ENCODE assay signal across 29 mouse cellular contexts in the genomic region with DNA sequence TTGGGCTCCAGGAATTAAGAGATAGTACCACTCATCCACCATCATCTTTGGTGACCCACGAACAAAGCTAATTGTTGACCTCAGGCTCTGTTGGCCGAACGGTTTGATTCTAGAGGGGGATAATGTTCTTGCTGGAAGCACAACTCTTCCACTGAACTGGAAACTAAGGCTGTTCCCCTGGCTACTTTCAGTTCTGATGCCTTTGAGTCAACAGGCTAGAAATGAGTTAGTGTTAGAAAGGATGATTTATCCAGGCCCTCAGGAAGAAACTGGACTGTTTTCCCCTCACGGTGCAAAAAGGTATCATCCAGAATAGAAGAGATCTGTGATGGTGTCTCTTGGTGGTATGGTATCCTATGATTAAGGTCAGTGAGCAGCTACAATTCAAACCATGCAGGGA.
"Had no signal": no experiment of that assay in that cellular context is flagged by ENCODE, and none has a peak within 500 bp of the region (broad histone marks: within the 10 kb centered on the region; RNA-seq: fewer than 3 reads in every experiment).

No protein-coding gene starts in this region.

- H3K4me3 ChIP-seq: embryonic facial prominence, embryonic 10.5 days; embryonic facial prominence, embryonic 12.5 days; embryonic facial prominence, embryonic 13.5 days; embryonic facial prominence, embryonic 15.5 days; erythroblast, embryonic 14.5 days; forebrain, embryonic 10.5 days; forebrain, embryonic 12.5 days; forebrain, embryonic 13.5 days; forebrain, embryonic 15.5 days; gastrocnemius, adult 2 months; heart, adult 2 months had no signal

- ATAC-seq: forebrain, embryonic 13.5 days; forebrain, embryonic 14.5 days; forebrain, embryonic 15.5 days; forebrain, embryonic 16.5 days; forebrain, postnatal 0 days had no signal

- H3K9me3 ChIP-seq: embryonic facial prominence, embryonic 10.5 days; embryonic facial prominence, embryonic 12.5 days; embryonic facial prominence, embryonic 13.5 days; embryonic facial prominence, embryonic 15.5 days; forebrain, embryonic 10.5 days; forebrain, embryonic 12.5 days; forebrain, embryonic 13.5 days; forebrain, embryonic 15.5 days had no signal

- DNase-seq: cerebellum, adult 2 months; cerebellum, adult 8-10 months; cerebellum, adult 9-10 months; cerebellum, adult 9-11 months; cerebellum, postnatal 10 days; cerebellum, postnatal 14 days; cerebellum, postnatal 25 days; cerebellum, postnatal 36 days; embryo, embryonic 11 days; forebrain, postnatal 0 days; gastrocnemius, adult 2 months; gastrocnemius, postnatal 10 days; gastrocnemius, postnatal 14 days; gastrocnemius, postnatal 25 days; gastrocnemius, postnatal 36 days; heart, adult 11 months; heart, adult 18-20 months; heart, adult 2 months had no signal

- H3K9ac ChIP-seq: embryonic facial prominence, embryonic 12.5 days; embryonic facial prominence, embryonic 13.5 days; embryonic facial prominence, embryonic 15.5 days; forebrain, embryonic 12.5 days; forebrain, embryonic 13.5 days; forebrain, embryonic 15.5 days; forebrain, postnatal 0 days had no signal

- H3K36me3 ChIP-seq: embryonic facial prominence, embryonic 10.5 days; embryonic facial prominence, embryonic 12.5 days; embryonic facial prominence, embryonic 13.5 days; embryonic facial prominence, embryonic 15.5 days; forebrain, embryonic 15.5 days had no signal

- H3K27ac ChIP-seq: embryonic facial prominence, embryonic 10.5 days; embryonic facial prominence, embryonic 12.5 days; embryonic facial prominence, embryonic 13.5 days; embryonic facial prominence, embryonic 15.5 days; forebrain, embryonic 10.5 days; forebrain, embryonic 12.5 days; forebrain, embryonic 13.5 days; forebrain, embryonic 15.5 days; gastrocnemius, adult 2 months; heart, adult 2 months had no signal

- H3K4me2 ChIP-seq: embryonic facial prominence, embryonic 12.5 days; embryonic facial prominence, embryonic 13.5 days; embryonic facial prominence, embryonic 15.5 days; forebrain, embryonic 12.5 days; forebrain, embryonic 13.5 days; forebrain, embryonic 15.5 days had no signal

- H3K27me3 ChIP-seq: embryonic facial prominence, embryonic 13.5 days; embryonic facial prominence, embryonic 15.5 days; forebrain, embryonic 12.5 days; forebrain, embryonic 13.5 days; forebrain, embryonic 15.5 days had no signal
